Mouse (Mus musculus): ENCODE measurements at regions not wholly inside any gene's neighbourhood (a gene's known extent, or its start where the extent isn't known, plus 50 kb on each side); places are given as distances from the start of the nearest gene placed in this dataset.

GRCm38 (mm10) chr12:26244701-26245100 is 170.4 kb downstream of the Rnf144a start:
- no peak for DNase-seq (ENCODE audit: low spot score)

DNA sequence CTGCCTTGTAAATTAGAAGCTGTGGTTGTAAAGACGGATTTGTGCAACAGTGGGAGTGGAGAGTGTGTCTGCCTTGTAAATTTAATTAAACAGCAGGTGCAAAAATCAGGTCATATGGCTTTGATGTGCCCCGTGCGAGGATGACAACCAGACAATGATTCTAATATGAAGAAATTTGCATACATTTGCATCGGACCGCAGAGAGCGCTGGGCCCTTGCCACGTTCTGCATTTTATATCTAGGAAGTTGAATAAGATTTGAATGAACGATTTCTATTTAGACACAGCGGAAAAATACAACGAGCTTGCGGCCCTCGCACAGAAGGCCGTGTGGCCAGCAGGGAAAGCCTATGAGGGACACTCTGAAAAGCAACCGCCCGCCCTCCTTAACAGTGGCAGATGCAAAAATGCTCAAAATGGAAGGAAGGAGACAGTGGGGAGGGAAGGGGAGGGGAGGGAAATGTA is 187.5 kb downstream of the Rnf144a start:
- DNase-seq (ENCODE audit: low spot score): no peak

DNA sequence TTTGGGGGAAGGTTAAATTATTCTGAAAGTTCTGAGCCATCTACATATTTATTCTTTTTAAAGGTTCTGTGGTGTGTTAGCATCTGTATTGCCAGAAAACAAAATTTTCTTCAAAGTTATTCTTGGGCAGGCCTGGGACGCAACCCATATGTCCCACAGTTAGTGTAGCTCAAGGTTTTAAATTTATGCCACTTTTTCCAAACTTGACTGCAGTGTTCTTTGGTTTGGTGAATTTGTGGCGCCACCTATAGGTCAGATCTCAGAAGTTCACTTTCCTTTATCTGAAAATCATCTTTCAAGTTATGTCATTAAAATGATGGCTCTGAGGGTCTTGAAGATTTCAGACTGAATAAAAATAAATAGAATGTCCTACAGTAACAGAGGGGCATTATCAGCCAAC is 188.7 kb downstream of the Rnf144a start:
- DNase-seq (ENCODE audit: low spot score): no peak

DNA sequence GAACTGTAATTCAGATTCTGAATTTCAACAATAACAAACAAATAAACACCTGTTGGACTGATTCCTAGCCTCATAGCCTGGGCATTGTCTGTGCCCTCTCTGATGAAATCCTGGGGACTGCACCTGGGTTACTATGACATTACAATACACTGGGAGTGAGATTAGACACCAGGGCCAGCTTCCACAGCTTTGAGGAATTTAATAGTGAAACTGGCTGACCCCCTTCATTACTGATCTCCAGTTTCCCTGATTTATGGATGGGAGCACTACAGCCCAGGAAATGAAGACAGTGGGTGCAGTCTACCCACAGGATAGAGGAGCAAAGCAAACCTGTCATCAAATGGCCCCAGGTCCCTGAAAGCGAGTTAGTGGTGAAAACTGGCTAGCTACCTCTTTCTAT is 202.6 kb downstream of the Rnf144a start:
- no peak for DNase-seq (ENCODE audit: low spot score)

DNA sequence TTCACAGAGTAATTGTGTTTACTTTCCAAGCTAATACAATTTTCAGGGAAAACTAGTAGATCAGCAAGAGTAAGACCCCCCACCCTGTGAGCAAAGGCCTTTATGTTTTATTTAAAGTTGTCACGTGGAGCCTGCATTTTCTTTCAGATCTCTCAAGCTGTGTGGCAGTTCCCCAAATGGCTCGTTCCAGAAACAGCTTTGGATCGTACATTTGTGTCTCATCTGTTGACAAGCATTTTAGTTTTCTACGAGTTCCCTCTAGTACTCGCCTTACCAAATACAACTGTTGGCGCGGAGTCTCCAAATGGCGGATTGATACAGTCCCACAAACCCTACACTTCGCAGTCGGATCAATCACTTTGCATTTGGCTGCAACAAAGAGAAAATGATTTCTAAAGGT is 203.6 kb downstream of the Rnf144a start:
- DNase-seq (ENCODE audit: low spot score): no peak

- DNase-seq (ENCODE audit: low spot score): no peak
These were observed 208.3 kb downstream of the Rnf144a start for GRCm38 (mm10) chr12:26206751-26207150.

GRCm38 (mm10) chr12:26206036-26206435 is 209.0 kb downstream of the Rnf144a start:
- no peak for DNase-seq (ENCODE audit: low spot score)

- DNase-seq (ENCODE audit: low spot score): no peak
These were observed 223.0 kb downstream of the Rnf144a start for GRCm38 (mm10) chr12:26191982-26192576.

DNA sequence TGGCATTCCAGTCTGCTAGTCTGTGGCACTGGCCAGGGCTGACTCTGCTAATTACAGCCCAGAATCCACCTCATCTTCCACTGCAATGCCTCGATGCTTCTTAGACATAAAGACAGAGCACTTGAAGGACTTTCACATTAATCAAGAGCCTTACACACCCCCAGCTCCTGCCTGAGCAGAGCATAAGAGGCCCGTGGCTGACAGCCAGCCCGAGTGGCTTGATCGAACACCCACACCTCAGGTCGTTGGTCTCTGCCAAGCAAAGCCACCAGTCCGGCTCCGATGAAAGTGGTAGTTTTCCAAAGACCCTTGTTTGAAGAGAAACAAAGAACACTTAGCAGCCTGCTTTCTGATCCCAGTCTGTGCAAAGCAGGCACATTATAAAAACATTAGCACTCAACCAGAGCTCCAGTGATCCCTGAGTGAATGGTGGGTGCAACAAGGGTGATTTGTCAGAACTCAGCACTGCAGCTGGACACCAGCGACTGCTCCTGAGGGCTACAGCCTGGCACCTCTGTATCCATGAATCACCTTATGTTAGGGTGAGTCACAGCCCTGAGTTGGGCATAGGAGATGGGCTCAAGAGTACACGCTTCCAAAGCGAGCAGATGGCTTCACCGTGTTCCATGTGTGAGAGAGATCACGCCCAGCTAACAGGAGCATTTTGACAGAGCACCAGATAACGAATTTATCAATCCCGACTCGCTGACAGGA is 223.6 kb downstream of the Rnf144a start:
- DNase-seq (ENCODE audit: low spot score): no peak

- DNase-seq (ENCODE audit: low spot score): no peak
These were observed 226.1 kb downstream of the Rnf144a start for GRCm38 (mm10) chr12:26188996-26189395.

DNA sequence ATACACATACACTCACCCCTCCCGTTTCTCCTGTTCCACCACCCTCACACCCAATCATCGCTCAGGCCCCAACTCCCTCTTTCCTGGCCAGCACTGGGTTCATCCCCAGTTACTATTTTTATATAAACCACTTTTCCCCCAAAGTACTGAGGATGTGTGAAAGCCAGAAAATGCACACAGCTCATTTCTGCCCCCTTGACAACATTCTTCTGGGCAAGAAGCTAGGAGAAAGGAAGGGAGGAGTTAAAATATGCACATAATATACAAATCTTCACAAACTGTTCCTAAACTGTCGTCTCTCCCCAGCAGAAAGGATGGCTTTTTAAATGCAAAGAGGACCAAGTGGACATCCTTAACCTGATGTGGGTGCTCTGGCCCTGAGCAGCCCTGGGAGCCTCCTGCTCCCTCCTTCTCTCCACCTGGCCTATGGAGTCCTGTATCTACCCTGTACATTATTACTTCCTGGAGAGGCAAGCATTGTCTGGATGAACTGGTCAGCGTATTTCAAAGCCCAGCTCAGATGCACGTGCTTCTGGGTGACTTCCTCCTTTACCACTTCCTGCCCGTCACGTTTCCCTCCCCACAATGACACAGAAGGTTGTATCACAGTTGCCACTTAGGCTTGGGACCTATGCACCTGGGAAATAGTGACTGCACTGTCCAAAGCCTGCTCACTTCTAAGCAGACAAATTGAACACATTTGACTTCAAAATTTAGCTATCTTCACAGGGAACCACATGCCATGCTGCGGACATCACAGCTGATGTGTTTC is 227.8 kb downstream of the Rnf144a start:
- DNase-seq (ENCODE audit: low spot score): no peak

- no peak for DNase-seq (ENCODE audit: low spot score)
These were observed 230.2 kb downstream of the Rnf144a start for GRCm38 (mm10) chr12:26184701-26185460.

DNA sequence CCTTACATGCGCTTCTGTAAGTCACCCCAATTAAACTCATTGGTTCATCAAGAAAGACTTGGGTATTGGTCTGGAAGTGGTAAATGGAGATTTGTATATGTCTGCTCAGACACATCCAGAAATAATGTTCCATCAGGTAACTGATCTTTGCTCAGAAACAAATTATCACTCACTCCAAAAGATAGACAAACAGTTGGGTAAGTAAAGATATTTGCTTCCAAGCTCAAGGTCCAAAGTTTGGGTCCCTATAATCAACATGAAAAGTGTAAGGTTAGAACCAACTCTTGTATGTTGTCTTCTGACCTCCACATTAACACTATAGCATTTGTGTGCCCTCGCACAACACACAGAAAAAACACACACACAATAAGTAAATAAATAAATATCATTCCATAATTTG is 232.0 kb downstream of the Rnf144a start:
- no peak for DNase-seq (ENCODE audit: low spot score)

DNA sequence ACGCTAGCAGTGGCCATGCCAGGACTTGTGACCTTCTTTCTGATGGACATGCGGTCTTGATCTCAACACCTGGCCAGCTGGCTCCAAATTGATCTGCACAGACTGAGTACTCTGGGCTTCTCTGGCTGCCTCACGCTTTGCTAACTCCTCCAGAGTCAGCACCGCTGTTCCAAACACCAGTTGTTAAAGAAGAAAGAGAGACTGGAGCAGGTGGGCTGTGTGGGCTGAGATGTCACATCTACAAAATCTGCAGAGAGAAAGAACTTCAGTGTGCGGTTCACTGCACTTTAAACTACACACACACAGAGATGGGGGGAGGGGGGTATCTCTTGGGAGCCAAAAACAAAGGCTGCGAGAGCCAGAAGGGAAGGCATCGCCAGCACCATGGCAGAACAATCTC is 234.2 kb downstream of the Rnf144a start:
- no peak for DNase-seq (ENCODE audit: low spot score)

- DNase-seq (ENCODE audit: low spot score): no peak
These were observed 238.8 kb downstream of the Rnf144a start for GRCm38 (mm10) chr12:26176231-26176662.

GRCm38 (mm10) chr12:26163416-26163815 is 251.6 kb downstream of the Rnf144a start:
- no peak for DNase-seq (ENCODE audit: low spot score)

DNA sequence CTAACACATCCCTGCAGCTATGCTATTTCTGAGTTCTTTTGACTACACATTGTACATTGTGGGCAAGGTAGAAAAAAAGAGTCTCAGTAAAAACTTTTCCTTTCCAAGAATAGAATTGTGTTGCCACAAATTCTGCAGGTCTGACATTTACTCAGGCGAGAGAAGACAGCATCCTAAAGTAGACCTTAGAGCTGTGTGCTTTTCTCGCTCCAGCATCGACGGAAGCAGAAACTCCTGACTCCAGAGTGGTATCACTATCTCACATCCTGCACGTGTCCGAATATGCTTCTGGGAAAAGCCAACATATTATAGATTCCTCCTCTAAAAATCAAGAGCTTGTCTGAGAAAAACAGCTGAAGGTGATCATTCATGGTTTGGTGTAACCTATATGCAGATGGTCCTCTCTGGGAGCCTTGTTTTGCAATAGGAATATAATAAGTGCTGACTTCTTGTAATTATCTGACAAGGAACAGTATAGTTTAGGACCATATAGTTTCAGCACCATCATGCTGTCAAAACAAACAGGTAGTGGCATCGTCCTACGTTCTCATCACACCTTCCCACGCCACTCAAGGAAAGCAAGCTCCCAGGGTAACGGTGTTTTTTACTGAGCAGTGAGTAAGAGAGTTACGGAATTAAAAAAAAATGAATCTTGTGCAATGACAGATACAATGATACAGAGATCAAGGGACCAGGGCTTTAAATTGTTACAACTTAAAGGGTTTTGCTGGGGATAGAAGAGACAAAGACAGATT is 254.0 kb downstream of the Rnf144a start:
- DNase-seq (ENCODE audit: low spot score): no peak

DNA sequence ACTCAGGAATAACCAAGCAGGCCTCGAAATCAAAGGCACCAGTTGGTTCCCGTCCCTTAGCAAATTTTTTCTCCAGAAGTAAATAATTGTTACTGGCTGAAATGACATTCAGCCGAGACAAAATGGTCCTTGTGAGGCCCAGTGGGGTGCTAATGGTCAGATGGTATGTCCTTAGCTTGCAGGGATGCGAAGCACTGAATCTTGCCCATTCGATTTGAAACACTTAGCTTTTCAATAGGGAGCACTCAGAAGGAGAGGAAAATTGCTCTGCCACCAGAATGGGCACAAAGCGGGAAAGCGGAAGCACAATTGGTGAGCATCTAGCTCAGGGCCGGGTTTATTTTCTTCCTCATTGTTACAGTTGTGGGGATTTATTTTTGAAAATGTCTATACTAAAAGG is 262.1 kb downstream of the Rnf144a start:
- DNase-seq (ENCODE audit: low spot score): no peak

DNA sequence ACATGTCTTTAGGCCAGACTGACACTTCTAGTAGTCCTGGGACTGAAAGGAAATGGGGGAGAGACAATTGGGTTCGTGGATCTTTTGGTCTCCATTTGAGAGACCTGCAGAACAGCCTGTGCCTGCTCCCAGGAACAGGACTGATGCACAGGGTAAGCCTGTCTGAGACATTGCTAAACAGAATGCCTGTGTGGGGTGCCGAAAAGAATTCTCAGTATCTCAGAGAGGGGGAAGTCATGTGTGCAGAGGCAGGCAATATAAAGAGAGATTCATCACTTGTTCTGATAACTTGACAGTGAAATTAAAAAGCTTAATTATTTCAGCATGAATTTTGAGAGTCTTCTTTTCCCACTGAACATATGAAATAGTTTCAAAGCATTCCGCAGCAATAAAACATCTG is 268.7 kb downstream of the Rnf144a start:
- DNase-seq (ENCODE audit: low spot score): no peak

DNA sequence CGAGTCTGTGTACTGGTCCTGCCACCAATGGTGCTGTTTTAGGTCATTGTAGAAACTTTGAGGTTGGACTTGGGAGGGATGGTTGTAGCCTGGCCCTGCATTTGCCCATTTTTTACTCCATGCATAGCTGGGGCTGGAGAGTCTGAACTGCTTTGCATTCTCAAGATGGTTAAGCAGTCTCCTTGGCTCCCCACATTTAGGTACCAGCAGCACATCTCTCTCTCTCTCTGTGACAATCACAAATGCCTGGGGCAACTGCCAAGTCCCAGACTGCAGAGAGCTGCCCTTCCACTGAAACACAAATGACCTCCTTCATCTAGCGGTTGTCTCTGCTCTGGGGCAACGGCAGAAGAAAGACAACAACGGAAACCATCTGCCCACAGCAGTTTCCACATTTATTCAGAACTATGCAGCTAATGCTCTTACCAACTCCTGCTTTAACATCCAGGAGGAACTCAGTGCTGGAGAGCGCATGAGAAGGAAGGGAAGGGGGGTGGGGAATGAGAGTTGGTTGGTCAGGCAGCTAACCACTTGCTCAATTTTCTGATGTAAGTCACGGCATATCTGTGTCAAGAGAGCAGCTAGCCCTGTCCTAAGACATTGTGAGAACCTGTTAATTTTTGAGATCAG is 269.9 kb downstream of the Rnf144a start:
- DNase-seq (ENCODE audit: low spot score): no peak

GRCm38 (mm10) chr12:26144616-26145015 is 270.4 kb downstream of the Rnf144a start:
- no peak for DNase-seq (ENCODE audit: low spot score)

Measured in testis, postnatal 10 days (tissue).